Mouse (Mus musculus): ENCODE data around the gene Klk8. TPM values are rescaled to one million over a fixed set of nuclear protein-coding genes. Genes with fewer than 3 reads are reported as not detected.

Gene Klk8
- polyA plus RNA-seq, 1 experiment, result not detected

DNA sequence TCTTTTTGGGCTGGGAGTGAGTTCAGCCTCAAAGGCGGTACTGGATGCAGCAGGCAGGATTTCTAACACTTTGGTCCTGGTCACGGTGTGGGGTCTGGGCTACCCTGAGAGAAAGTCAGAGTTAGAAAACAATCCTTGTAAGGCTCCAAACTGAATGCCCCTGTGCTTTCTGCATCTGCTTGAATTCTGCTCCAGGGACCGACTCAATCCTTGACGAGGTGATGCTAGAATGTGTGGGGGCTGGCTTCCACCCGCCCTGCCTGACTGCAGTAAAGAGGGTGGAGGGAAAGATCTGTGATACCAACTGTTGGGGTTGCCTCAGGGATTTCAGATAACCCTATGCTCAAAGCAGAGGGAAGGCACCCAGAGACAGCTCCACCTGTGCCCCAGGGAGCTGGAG lies 13.6 kb downstream of the Klk8 start, which contains the start of gene Klk7:
Gene Klk7 (plus strand): TSS at position 301 of the 400 bp plus-strand sequence.
- Histone ChIP-seq H3K36me3 (ENCODE audit: control insufficient read depth, insufficient read depth) (no peaks in the 10 kb centered on the region), H3ac (ENCODE audit: control insufficient read depth, insufficient read length) (no peak within 1 kb of the TSS), H3K4me2 (ENCODE audit: low read depth) (no peak within 1 kb of the TSS), H3K27me3 (ENCODE audit: control insufficient read depth, insufficient read depth, insufficient read length) (no peaks in the 10 kb centered on the region), H3K4me3 (no peak within 1 kb of the TSS), H3K79me2 (ENCODE audit: control insufficient read depth, insufficient read depth) (no peaks in the 10 kb centered on the region)
- TF ChIP-seq POLR2AphosphoS2 (IDR thresholded peaks at IDR 0.05; ENCODE audit: insufficient read length, low read depth), result no peak
- TF ChIP-seq MYOD1 (IDR thresholded peaks at IDR 0.05; ENCODE audit: control insufficient read depth in 1 of 3, insufficient read length in 2 of 3, low read depth in 2 of 3), result no peak
- TF ChIP-seq SRF (IDR thresholded peaks at IDR 0.05; ENCODE audit: control insufficient read depth, insufficient read length, low read depth), result no peak
- no peak for TF ChIP-seq MAX (IDR thresholded peaks at IDR 0.05; ENCODE audit: low read depth)
- no peak for TF ChIP-seq MYOG (IDR thresholded peaks at IDR 0.05; ENCODE audit: control insufficient read depth in 1 of 3, insufficient read depth in 1 of 3, insufficient read length in 2 of 3, low read depth in 2 of 3)
- no peak for TF ChIP-seq E2F4 (IDR thresholded peaks at IDR 0.05; ENCODE audit: insufficient read depth)
- no peak for TF ChIP-seq POLR2A (IDR thresholded peaks at IDR 0.05; ENCODE audit: insufficient read length, low read depth)
- TF ChIP-seq TCF3 (IDR thresholded peaks at IDR 0.05; ENCODE audit: insufficient read length, low read depth), result no peak
- TF ChIP-seq TCF12 (IDR thresholded peaks at IDR 0.05; ENCODE audit: insufficient read depth, poor library complexity, severe bottlenecking), result no peak
- no peak for TF ChIP-seq USF1 (IDR thresholded peaks at IDR 0.05; ENCODE audit: low read depth)
- TF ChIP-seq REST (IDR thresholded peaks at IDR 0.05; ENCODE audit: insufficient read depth, insufficient read length), result no peak
- no peak for TF ChIP-seq CEBPB (IDR thresholded peaks at IDR 0.05; ENCODE audit: insufficient read depth, poor library complexity, severe bottlenecking)

DNA sequence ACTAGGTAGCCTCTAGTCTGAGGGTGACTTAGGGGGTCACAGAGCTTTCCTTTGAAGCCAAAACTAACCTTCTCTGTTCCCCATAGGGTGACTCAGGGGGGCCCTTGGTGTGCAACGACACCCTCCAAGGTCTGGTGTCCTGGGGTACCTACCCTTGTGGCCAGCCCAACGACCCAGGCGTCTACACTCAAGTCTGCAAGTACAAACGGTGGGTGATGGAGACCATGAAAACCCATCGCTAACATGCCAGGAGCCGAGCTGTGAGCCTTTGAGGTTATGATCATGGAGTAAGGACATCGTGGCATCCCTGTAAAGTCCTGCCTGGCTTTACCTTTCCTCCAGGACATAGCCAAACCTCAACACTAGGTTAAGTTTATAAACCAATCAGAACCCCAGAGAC lies 17.8 kb downstream of the Klk8 start:
- no peaks in the 10 kb centered on the region for H3K79me2 ChIP-seq (ENCODE audit: control insufficient read depth, insufficient read depth)

DNA sequence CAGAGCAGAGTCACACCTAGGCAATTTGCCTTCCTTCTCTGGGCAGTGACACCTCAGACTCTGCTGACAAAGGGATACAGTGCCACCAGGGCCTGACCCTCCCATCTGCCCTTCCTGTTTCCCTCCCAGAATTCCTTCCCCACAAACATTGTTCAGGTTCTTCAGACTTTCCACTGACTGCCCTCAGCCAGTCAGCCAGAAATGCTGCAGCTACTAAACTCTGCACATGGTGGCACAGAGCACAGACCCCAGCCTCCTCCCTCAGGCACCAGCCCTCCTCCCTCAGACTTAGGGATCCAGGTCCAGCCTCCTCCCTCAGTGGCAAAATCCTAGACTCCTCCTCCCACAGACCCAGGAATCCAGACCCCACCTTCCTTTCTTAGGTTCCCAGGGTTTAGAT lies 19.4 kb downstream of the Klk8 start:
- no peaks in the 10 kb centered on the region for H3K27me3 ChIP-seq (ENCODE audit: control insufficient read depth, insufficient read depth, insufficient read length)
- no peak overlapping the region for H3ac ChIP-seq (ENCODE audit: control insufficient read depth, insufficient read length)
- H3K79me2 ChIP-seq (ENCODE audit: control insufficient read depth, insufficient read depth), result no peaks in the 10 kb centered on the region
- no peaks in the 10 kb centered on the region for H3K36me3 ChIP-seq (ENCODE audit: control insufficient read depth, insufficient read depth)
- H3K4me2 ChIP-seq (ENCODE audit: low read depth), result no peak overlapping the region
- TF ChIP-seq USF1 (IDR thresholded peaks at IDR 0.05; ENCODE audit: low read depth) (no peak), MYOG (IDR thresholded peaks at IDR 0.05; ENCODE audit: control insufficient read depth in 1 of 3, insufficient read depth in 1 of 3, insufficient read length in 2 of 3, low read depth in 2 of 3) (no peak), POLR2AphosphoS2 (IDR thresholded peaks at IDR 0.05; ENCODE audit: insufficient read length, low read depth) (no peak), MYOD1 (IDR thresholded peaks at IDR 0.05; ENCODE audit: control insufficient read depth in 1 of 3, insufficient read length in 2 of 3, low read depth in 2 of 3) (no peak), SRF (IDR thresholded peaks at IDR 0.05; ENCODE audit: control insufficient read depth, insufficient read length, low read depth) (no peak), MAX (IDR thresholded peaks at IDR 0.05; ENCODE audit: low read depth) (no peak), POLR2A (IDR thresholded peaks at IDR 0.05; ENCODE audit: insufficient read length, low read depth) (no peak), TCF12 (IDR thresholded peaks at IDR 0.05; ENCODE audit: insufficient read depth, poor library complexity, severe bottlenecking) (no peak), TCF3 (IDR thresholded peaks at IDR 0.05; ENCODE audit: insufficient read length, low read depth) (no peak), CEBPB (IDR thresholded peaks at IDR 0.05; ENCODE audit: insufficient read depth, poor library complexity, severe bottlenecking) (no peak), E2F4 (IDR thresholded peaks at IDR 0.05; ENCODE audit: insufficient read depth) (no peak), REST (IDR thresholded peaks at IDR 0.05; ENCODE audit: insufficient read depth, insufficient read length) (no peak)
- no peak overlapping the region for H3K4me3 ChIP-seq

More for the DNA sequence above, 17.8 kb downstream of the Klk8 start:
- Histone ChIP-seq H3ac (ENCODE audit: control insufficient read depth, insufficient read length) (no peak overlapping the region), H3K4me3 (no peak overlapping the region), H3K27me3 (ENCODE audit: control insufficient read depth, insufficient read depth, insufficient read length) (no peaks in the 10 kb centered on the region), H3K36me3 (ENCODE audit: control insufficient read depth, insufficient read depth) (no peaks in the 10 kb centered on the region), H3K4me2 (ENCODE audit: low read depth) (no peak overlapping the region)
- TF ChIP-seq MYOD1 (IDR thresholded peaks at IDR 0.05; ENCODE audit: control insufficient read depth in 1 of 3, insufficient read length in 2 of 3, low read depth in 2 of 3) (no peak), TCF12 (IDR thresholded peaks at IDR 0.05; ENCODE audit: insufficient read depth, poor library complexity, severe bottlenecking) (no peak), MAX (IDR thresholded peaks at IDR 0.05; ENCODE audit: low read depth) (no peak), TCF3 (IDR thresholded peaks at IDR 0.05; ENCODE audit: insufficient read length, low read depth) (no peak), POLR2AphosphoS2 (IDR thresholded peaks at IDR 0.05; ENCODE audit: insufficient read length, low read depth) (no peak)

- TF ChIP-seq MYOD1 (IDR thresholded peaks at IDR 0.05; ENCODE audit: control insufficient read depth in 1 of 3, insufficient read length in 2 of 3, low read depth in 2 of 3) (no peak), USF1 (IDR thresholded peaks at IDR 0.05; ENCODE audit: low read depth) (no peak), POLR2A (IDR thresholded peaks at IDR 0.05; ENCODE audit: insufficient read length, low read depth) (no peak), SRF (IDR thresholded peaks at IDR 0.05; ENCODE audit: control insufficient read depth, insufficient read length, low read depth) (no peak), POLR2AphosphoS2 (IDR thresholded peaks at IDR 0.05; ENCODE audit: insufficient read length, low read depth) (no peak), MYOG (IDR thresholded peaks at IDR 0.05; ENCODE audit: control insufficient read depth in 1 of 3, insufficient read depth in 1 of 3, insufficient read length in 2 of 3, low read depth in 2 of 3) (no peak), E2F4 (IDR thresholded peaks at IDR 0.05; ENCODE audit: insufficient read depth) (no peak), TCF12 (IDR thresholded peaks at IDR 0.05; ENCODE audit: insufficient read depth, poor library complexity, severe bottlenecking) (no peak), REST (IDR thresholded peaks at IDR 0.05; ENCODE audit: insufficient read depth, insufficient read length) (no peak), TCF3 (IDR thresholded peaks at IDR 0.05; ENCODE audit: insufficient read length, low read depth) (no peak), MAX (IDR thresholded peaks at IDR 0.05; ENCODE audit: low read depth) (no peak), CEBPB (IDR thresholded peaks at IDR 0.05; ENCODE audit: insufficient read depth, poor library complexity, severe bottlenecking) (no peak)
- Histone ChIP-seq H3K27me3 (ENCODE audit: control insufficient read depth, insufficient read depth, insufficient read length) (no peaks in the 10 kb centered on the region), H3K36me3 (ENCODE audit: control insufficient read depth, insufficient read depth) (no peaks in the 10 kb centered on the region), H3K4me2 (ENCODE audit: low read depth) (no peak overlapping the region), H3ac (ENCODE audit: control insufficient read depth, insufficient read length) (no peak overlapping the region), H3K79me2 (ENCODE audit: control insufficient read depth, insufficient read depth) (no peaks in the 10 kb centered on the region), H3K4me3 (no peak overlapping the region)
These were observed 24.2 kb downstream of the Klk8 start for GRCm38 (mm10) chr7:43821581-43821980.
